Mouse (Mus musculus) lung, adult 18-20 months (tissue): Measurements from ENCODE around the gene Gm20458.
A peak's percentile ranks its signal among the peaks of the same experiment; 100 is the strongest.

Experiments
- DNase-seq, 2 experiments: peaks; one replicate each; pipeline ENCODE4 v3.0.0; 2022; ENCODE audit warnings: mixed read lengths in 2 of 2

Gm20458 gene

GRCm38 (mm10) chr2:164453887-164454500, 6.8 kb upstream of the Gm20458 start:
- DNase-seq = no peak

GRCm38 (mm10) chr2:164454846-164455245, 5.9 kb upstream of the Gm20458 start:
- DNase-seq = peak; percentile 89 to 93

GRCm38 (mm10) chr2:164455421-164456190, 5.2 kb upstream of the Gm20458 start:
- peak in 1 of 2 experiments; percentile 48 for DNase-seq

- DNase-seq = no peak
These were observed 4.4 kb upstream of the Gm20458 start for GRCm38 (mm10) chr2:164456413-164456812.

GRCm38 (mm10) chr2:164456864-164457300, 3.9 kb upstream of the Gm20458 start, which contains the start of gene Sys1:
Gene Sys1, plus strand, starts transcription at chr2:164456964.
- DNase-seq = no peak

GRCm38 (mm10) chr2:164457942-164458341, 2.8 kb upstream of the Gm20458 start:
- DNase-seq = peak; percentile 80 to 89

GRCm38 (mm10) chr2:164458535-164458934, 2.2 kb upstream of the Gm20458 start:
- DNase-seq = peak; percentile 60 to 74

GRCm38 (mm10) chr2:164465161-164465560, 4.4 kb downstream of the Gm20458 start:
- no peak for DNase-seq

GRCm38 (mm10) chr2:164466787-164467186, 6.0 kb downstream of the Gm20458 start:
- DNase-seq = no peak

GRCm38 (mm10) chr2:164470254-164470653, 9.5 kb downstream of the Gm20458 start:
- DNase-seq = peak; percentile 54 to 80

- no peak for DNase-seq
These were observed 12.9 kb downstream of the Gm20458 start, which contains the start of gene Trp53tg5 for GRCm38 (mm10) chr2:164473624-164474023. Gene Trp53tg5, minus strand, starts transcription at chr2:164473724.

- DNase-seq = peak; percentile 64 to 75
These were observed 25.0 kb downstream of the Gm20458 start, which contains the start of gene Dbndd2 for GRCm38 (mm10) chr2:164485681-164486257. Gene Dbndd2, plus strand, starts transcription at chr2:164486106.

GRCm38 (mm10) chr2:164486258-164487114, 25.7 kb downstream of the Gm20458 start:
- DNase-seq = peak; percentile 70 to 78

GRCm38 (mm10) chr2:164487115-164487527, 26.4 kb downstream of the Gm20458 start:
- DNase-seq = no peak

- DNase-seq = no peak
These were observed 27.0 kb downstream of the Gm20458 start for GRCm38 (mm10) chr2:164487812-164488211.

- no peak for DNase-seq
These were observed 33.4 kb downstream of the Gm20458 start for GRCm38 (mm10) chr2:164494126-164494525.

GRCm38 (mm10) chr2:164496331-164496730, 35.6 kb downstream of the Gm20458 start:
- no peak for DNase-seq

GRCm38 (mm10) chr2:164496847-164497690, 36.3 kb downstream of the Gm20458 start, which contains the start of gene Pigt:
Gene Pigt, plus strand, starts transcription at chr2:164497520.
- peak; percentile 88 to 91 for DNase-seq

- no peak for DNase-seq
These were observed 37.0 kb downstream of the Gm20458 start for GRCm38 (mm10) chr2:164497691-164498268.

- no peak for DNase-seq
These were observed 38.5 kb downstream of the Gm20458 start for GRCm38 (mm10) chr2:164499317-164499716.

GRCm38 (mm10) chr2:164500511-164500910, 39.7 kb downstream of the Gm20458 start:
- no peak for DNase-seq
